Mouse (Mus musculus) spleen, postnatal 4 days (tissue): ENCODE data around the gene Mau2.
"Not testable (repeated sequence)": the region's sequence is repeated elsewhere in the genome, so short reads cannot be mapped to it uniquely, and the experiment has no call there.

ENCODE experiments used
- DNase-seq, 2 experiments: peaks; one replicate each; pipeline ENCODE4 v3.0.0; 2022; ENCODE audit warnings: low spot score in 2 of 2

Gene Mau2

GRCm38 (mm10) chr8:70042583-70043455, at the start of gene Mau2, which contains the start of gene Sugp1:
Mau2 (minus strand) TSS chr8:70042734.
Sugp1 (plus strand) TSS chr8:70042813.
- peak; percentile 98 for DNase-seq

DNA sequence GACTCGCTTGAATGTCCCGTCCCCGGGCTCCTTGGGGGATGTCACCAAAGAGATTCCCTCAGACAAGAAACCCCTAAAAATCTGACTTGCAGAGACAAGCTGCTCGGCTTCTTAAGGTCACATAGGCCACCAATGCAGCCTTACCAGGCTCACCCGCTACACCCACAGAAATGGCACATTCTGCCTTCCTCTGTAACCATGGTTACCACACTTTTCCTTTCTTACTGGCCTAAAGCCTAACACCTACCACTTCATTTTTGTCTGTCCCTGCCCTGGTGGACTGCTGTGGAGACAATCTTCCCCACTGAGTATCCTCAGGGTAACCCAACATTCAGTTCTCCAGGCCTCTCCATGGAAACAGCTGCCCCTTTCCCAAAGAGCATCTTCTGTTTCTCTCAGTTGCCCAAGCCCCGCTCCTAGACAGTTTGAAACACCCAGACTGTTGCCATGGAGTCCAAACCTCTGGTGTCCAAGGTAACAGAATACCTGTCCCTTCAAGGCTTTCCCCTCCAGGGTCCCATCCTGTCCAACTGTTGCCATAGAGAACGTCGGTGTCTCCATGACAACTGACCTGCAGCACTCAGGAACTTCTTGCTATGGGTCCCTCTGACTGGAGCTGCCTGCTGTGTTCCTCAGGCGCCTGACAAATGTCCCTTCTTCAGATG, 46.9 kb upstream of the Mau2 start:
- DNase-seq, result no peak

DNA sequence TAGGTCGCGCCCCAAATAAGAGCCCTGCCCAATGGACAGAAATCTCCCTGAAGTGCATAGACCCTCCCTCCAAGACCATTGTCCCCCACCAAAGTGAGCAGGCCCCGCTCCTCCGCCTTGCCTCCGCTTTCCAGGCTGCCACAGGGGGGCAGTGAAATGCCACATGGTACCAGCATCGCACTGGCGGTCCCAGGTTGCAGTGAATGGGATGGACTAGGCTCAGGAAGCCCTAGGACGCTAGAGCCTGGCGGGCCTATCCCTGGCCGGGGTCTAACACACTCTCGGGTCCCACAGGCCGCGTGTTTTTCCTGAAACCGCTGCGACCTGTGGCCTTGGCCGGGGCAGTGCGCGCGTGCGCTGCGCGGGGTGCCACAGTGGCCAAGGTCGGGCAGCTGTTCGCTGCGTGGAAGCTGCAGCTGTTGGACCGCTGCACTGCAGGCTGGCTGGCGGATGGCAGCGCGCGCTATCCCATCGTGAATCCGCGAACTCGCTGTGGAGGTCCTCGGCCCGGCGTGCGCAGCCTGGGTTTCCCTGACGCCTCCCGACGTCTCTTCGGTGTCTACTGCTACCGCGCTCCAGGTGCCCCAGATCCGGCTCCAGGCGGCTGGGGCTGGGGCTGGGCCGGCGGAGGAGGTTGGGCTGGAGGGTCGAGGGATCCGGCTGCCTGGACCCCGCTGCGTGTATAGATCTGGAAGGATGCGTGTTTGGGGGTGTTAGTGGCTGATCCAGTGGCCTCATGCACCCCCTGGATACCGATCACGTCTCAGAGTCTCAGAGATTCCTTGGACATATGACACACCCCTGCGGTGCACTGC, 45.5 kb upstream of the Mau2 start:
- no peak for DNase-seq

DNA sequence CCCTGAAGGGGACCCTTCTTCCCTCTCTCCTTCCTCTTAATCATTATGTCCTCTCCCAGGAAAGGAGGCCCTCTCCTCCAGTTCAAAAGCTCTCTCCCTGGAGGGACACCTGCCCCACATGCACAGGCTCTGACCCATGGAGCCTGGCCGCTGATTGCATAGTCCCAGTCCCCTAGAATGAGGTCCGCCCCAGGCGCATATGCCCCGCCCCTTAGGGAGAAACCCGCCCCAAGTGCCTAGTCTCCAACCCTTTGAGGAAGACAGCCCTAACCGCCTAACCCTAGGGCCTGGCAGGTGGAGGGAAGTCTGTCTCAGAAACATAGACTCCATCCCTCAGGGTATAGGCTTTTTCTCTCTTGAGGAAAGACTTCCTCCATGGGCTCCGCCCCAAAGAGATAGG, 44.7 kb upstream of the Mau2 start:
- DNase-seq, result no peak

- DNase-seq, result no peak
Measured at GRCm38 (mm10) chr8:70086151-70086550, 43.6 kb upstream of the Mau2 start.

- DNase-seq, result no peak
Measured at GRCm38 (mm10) chr8:70084191-70085065, 41.9 kb upstream of the Mau2 start.

GRCm38 (mm10) chr8:70083285-70083684, 40.8 kb upstream of the Mau2 start, which contains the start of gene Hapln4:
Hapln4 (plus strand) TSS chr8:70083457.
- peak in 1 of 2 experiments; percentile 70 for DNase-seq

GRCm38 (mm10) chr8:70081976-70082375, 39.4 kb upstream of the Mau2 start:
- no peak for DNase-seq

DNA sequence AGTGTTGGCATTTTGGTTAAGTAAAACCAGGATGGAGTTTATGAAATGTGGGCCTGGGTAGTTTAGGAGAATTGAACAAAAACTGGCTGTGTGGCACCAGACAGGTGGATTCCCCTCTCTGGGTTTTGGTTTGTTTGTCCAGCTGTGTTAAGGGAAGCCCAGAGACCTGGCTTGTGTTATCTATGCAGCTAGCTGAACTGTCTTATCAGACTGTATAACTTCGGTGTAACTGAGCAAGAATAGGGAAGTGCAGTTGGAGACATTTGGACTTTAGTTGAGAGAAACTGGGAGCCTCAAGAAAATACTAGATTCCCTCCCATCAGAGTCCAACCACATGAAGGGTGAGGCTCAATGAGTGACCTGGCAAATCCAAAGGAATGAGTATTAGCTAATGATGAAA, 31.1 kb upstream of the Mau2 start:
- DNase-seq, result no peak

- no peak for DNase-seq
Measured at GRCm38 (mm10) chr8:70073120-70073519, 30.6 kb upstream of the Mau2 start.

- DNase-seq, result no peak
Measured at GRCm38 (mm10) chr8:70072441-70073069, 30.0 kb upstream of the Mau2 start, which contains the start of gene Tm6sf2. Tm6sf2 (plus strand) TSS chr8:70072924.

DNA sequence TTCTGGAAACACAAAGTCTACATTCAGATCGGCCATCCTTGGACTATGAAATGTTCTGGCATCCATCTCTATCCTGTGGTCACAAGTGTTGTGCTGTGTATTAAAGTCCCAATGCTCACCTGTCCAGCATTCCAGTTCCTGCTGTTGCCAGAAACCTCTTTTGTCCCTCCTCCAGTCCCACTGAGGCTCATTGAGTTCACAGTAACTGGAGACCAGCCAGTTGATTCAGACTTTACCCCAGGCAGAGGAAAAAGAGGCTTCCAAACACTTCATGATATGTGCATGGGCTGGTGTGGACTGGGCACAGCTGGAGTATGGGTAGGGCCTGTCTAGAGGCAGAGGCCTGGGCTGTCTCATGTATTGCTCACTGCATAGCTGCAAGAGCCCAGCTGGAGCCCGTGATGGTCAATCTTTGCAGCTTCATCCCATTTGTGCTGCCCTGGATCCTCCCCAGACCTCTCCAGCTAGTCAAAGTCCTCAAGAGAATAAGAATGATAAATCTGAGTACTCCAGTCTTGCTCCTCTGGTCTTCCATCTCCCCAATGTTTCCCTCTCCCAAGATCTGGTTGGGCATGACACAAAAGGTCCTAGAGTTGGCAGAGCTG, 29.4 kb upstream of the Mau2 start:
- no peak for DNase-seq

- DNase-seq, result no peak
Measured at GRCm38 (mm10) chr8:70057721-70058120, 15.2 kb upstream of the Mau2 start.

- not testable (repeated sequence) for DNase-seq
Measured at GRCm38 (mm10) chr8:70050434-70050833, 7.9 kb upstream of the Mau2 start.

DNA sequence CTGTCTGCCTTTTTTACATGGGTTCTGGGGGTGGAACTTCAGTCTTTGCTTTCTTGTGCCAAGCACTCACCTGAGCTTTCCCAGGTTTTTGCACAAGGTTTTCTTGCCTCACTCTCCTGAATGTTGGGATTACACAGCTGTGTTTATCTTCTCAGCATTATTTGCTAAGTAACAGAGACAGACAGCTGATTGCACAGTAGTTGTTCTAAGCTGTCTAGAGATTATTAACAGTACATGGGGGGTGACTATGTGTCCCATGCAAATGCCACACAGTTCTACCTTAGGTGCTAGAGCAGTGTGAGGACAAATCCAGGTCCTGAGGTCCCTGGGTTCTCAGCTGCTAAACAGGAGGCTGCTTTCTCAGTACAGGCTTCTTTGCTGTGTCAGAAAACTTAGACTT, 7.1 kb upstream of the Mau2 start:
- no peak for DNase-seq

GRCm38 (mm10) chr8:70043996-70044395, 1.5 kb upstream of the Mau2 start:
- no peak for DNase-seq

DNA sequence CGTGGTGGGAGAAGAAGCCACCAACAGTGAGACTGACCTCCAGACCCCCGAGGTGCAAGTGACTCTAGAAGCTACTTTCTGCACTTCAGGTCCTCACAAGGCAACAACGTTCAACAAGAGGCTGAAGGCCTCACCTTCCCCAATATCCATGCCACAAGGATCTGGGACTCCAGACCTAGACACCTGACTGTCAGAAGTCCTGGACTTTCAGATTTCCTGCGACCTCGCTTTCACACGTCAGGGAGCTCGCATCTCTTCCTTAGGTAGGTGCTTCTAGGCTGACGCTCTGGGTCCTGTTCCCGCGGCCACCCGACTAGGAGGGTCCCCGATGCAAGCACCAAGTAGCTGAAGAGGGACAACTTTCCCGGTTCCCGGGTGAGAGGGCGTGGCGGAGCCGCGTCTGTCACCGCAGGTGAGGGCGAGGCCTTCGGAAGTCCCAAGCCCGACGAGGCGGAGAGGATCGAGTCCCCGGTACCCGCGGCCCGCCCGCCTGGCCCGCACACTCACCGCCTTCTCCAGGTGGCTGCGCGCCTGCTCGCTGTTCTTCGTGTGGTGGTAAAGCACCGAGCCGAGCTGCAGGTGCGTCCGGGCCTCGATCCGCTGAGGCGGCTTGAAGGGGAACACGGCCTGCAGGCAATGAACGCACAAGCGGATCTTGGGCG, 518 bp downstream of the Mau2 start:
- peak; percentile 56 to 84 for DNase-seq

- no peak for DNase-seq
Measured at GRCm38 (mm10) chr8:70037994-70038393, 4.5 kb downstream of the Mau2 start.

- DNase-seq, result no peak
Measured at GRCm38 (mm10) chr8:70030255-70030654, 12.3 kb downstream of the Mau2 start.

- no peak for DNase-seq
Measured at GRCm38 (mm10) chr8:70026151-70026550, 16.4 kb downstream of the Mau2 start.
